Mouse (Mus musculus) heart, postnatal 0 days (tissue): ENCODE data around the gene Pgm2l1. TPM values are rescaled to one million over a fixed set of nuclear protein-coding genes. Genes with fewer than 3 reads are reported as not detected.

Experiments used
- ATAC-seq: fragments of 200-750 bp; cut with Nextera tagmentation; 2 replicates; pipeline ENCODE4 v1.8.0; 2017; ENCODE audit warnings: low read depth, moderate number of reproducible peaks, moderate library complexity; ENCODE audit not compliant: insufficient read depth
- DNase-seq: peaks from one replicate; pipeline ENCODE4 v3.0.0-alpha.2; 2016; ENCODE audit warnings: low spot score
- H3K27ac ChIP-seq: fragments of 300-500 bp; sonication (generic); 2 replicates; pipeline ENCODE4 v1.5.1; 2014; ENCODE audit warnings: low read depth, mild to moderate bottlenecking
- H3K27me3 ChIP-seq: fragments of 300-500 bp; sonication (generic); 2 replicates; pipeline ENCODE4 v1.6.1; 2014; ENCODE audit warnings: low read length, mixed read lengths; ENCODE audit not compliant: control insufficient read depth, insufficient read depth
- H3K36me3 ChIP-seq: fragments of 300-500 bp; sonication (generic); replicated peaks from 2 replicates; pipeline ENCODE4 v1.6.1; 2014; ENCODE audit warnings: low read length, mixed read lengths; ENCODE audit not compliant: control insufficient read depth, insufficient read depth
- H3K4me1 ChIP-seq: fragments of 300-500 bp; sonication (generic); 2 replicates; pipeline ENCODE4 v1.6.1; 2014; ENCODE audit warnings: antibody characterized with exemption; ENCODE audit not compliant: control insufficient read depth, insufficient read depth
- H3K4me2 ChIP-seq: fragments of 300-500 bp; sonication (generic); 2 replicates; pipeline ENCODE4 v1.6.1; 2014; ENCODE audit warnings: low read depth, mild to moderate bottlenecking, low read length, moderate library complexity
- H3K4me3 ChIP-seq: fragments of 300-500 bp; sonication (generic); 2 replicates; pipeline ENCODE4 v1.5.1; 2014; ENCODE audit warnings: low read depth, low read length
- H3K9ac ChIP-seq: fragments of 300-500 bp; sonication (generic); replicated peaks from 2 replicates; pipeline ENCODE4 v1.6.1; 2014; ENCODE audit warnings: low read depth, low read length, mixed read lengths
- H3K9me3 ChIP-seq: fragments of 300-500 bp; sonication (generic); replicated peaks from 2 replicates; pipeline ENCODE4 v1.6.1; 2016; ENCODE audit warnings: low read length; ENCODE audit not compliant: control insufficient read depth
- CTCF ChIP-seq: IDR thresholded peaks from 2 replicates; pipeline ENCODE4 v1.5.1; 2016; ENCODE audit warnings: antibody characterized with exemption, control low read depth, low read depth
- EP300 ChIP-seq: IDR thresholded peaks from 2 replicates; pipeline ENCODE4 v1.6.1; 2016; ENCODE audit warnings: antibody characterized with exemption, low read depth
- WGBS: fragments of 180-500 bp; shearing (Covaris S2); extraction: QIAGEN DNeasy Blood & Tissue Kit; methylation state at CpG from one replicate; pipeline ENCODE4 v1.1.7; 2014; 5-methylcytosine and 5-hydroxymethylcytosine counted together
- polyA plus RNA-seq: library from polyadenylated mRNA; unstranded; fragments of >200 nt; fragmentation: Nextera tagmentation; extraction: Ambion mirVana; gene quantifications from 2 replicates; pipeline ENCODE4 v1.2.1, GENCODE M21; 2015
- total RNA-seq: library from RNA; depleted of rRNA; stranded (reverse); fragments of >200 nt; gene quantifications from 2 replicates; pipeline ENCODE4 v1.2.3, GENCODE M21; 2014; ENCODE audit warnings: low replicate concordance; rRNA removed

Gene Pgm2l1
- total and polyA plus RNA-seq, 2 experiments from 2014 or later, result 0.56 to 3.5 TPM

DNA sequence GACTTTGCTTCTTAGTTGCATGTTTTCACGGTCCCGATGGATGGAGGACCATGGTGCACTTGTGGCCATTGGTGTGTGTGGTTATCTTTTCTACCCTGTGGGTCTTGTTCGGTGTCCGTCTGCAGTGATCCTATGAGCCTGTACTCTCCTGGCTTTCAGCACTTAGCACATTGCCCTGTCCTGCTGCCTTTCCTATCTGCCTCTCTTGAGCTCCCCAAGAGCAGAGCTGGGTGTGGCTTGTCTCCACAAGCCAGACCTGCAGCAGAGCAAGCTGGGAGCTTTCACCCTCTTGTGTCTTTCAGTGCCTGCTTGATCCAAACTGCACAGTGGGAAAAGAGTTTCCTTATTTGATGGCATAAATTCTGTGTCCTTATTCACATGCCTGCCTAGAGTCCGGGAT lies 90.3 kb downstream of the Pgm2l1 start:
- ATAC-seq (no peak), DNase-seq (no peak)
- Histone ChIP-seq H3K36me3 (peaks cover 24% of the 10 kb centered on the region; the same call in 1 of the 2 replicates), H3K4me1 (no peaks in the 10 kb centered on the region), H3K9me3 (no peaks in the 10 kb centered on the region), H3K4me3 (no peak overlapping the region), H3K27ac (no peak overlapping the region), H3K27me3 (no peaks in the 10 kb centered on the region), H3K9ac (no peak overlapping the region), H3K4me2 (no peak overlapping the region)
- no peak for TF ChIP-seq CTCF
- no peak for TF ChIP-seq EP300
- 56% methylated on average over 5 of the region's 5 CpGs for whole genome bisulfite sequencing

DNA sequence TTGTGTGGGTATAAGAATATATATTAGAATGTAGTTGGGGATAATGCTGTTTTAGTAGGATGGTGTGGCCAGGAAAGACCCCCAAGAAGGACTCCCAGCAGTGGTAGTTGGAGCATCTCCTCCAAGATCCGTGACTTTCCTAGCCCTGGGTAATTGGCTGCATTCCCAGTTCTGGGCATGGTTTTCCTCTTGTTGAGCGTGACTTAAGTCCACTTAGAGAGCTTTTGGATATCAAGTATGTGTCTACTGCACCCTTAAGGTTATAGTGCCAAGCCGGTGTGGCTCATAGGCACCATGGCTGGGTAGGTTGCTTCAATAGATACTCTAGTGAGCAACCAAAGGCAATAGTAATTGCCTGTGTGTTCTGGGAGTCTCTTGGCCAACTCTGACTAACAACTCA lies 96.5 kb downstream of the Pgm2l1 start:
- Histone ChIP-seq H3K27ac (no peak overlapping the region), H3K4me3 (no peak overlapping the region), H3K9ac (no peak overlapping the region), H3K9me3 (no peaks in the 10 kb centered on the region), H3K27me3 (no peaks in the 10 kb centered on the region), H3K4me2 (no peak overlapping the region), H3K36me3 (peaks cover 30% of the 10 kb centered on the region), H3K4me1 (no peaks in the 10 kb centered on the region)
- no peak for DNase-seq
- ATAC-seq, result no peak
- WGBS, result 23% methylated on average over 3 of the region's 3 CpGs
- no peak for TF ChIP-seq CTCF
- no peak for TF ChIP-seq EP300

DNA sequence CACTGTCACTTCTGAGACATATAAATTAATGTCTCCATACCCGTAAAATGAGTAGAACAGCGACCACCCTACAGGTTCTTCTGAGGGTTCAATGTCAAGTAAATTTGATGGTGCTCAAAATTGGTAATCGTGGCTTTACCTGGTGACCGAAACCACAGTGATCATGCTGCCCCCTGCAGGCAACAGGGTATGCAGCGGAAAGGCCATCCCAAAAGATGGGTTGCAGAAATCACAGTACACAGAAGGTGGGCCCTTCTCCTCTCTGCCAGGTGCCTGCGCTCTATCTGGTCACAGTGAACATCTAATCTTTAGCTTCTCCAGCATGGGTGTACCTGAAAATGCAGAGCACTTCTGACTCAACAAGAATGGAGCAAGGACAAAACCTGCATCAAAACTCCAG lies 98.3 kb downstream of the Pgm2l1 start:
- ATAC-seq, result no peak
- no peaks in the 10 kb centered on the region for H3K27me3 ChIP-seq
- peak; percentile 79 for TF ChIP-seq CTCF
- no peak for TF ChIP-seq EP300
- no peak for DNase-seq
- no peak overlapping the region for H3K9ac ChIP-seq
- H3K4me3 ChIP-seq, result no peak overlapping the region
- no peaks in the 10 kb centered on the region for H3K9me3 ChIP-seq
- no peaks in the 10 kb centered on the region for H3K4me1 ChIP-seq
- peaks cover 39% of the 10 kb centered on the region for H3K36me3 ChIP-seq
- no peak overlapping the region for H3K4me2 ChIP-seq
- 73% methylated on average over 6 of the region's 6 CpGs for WGBS
- no peak overlapping the region for H3K27ac ChIP-seq

DNA sequence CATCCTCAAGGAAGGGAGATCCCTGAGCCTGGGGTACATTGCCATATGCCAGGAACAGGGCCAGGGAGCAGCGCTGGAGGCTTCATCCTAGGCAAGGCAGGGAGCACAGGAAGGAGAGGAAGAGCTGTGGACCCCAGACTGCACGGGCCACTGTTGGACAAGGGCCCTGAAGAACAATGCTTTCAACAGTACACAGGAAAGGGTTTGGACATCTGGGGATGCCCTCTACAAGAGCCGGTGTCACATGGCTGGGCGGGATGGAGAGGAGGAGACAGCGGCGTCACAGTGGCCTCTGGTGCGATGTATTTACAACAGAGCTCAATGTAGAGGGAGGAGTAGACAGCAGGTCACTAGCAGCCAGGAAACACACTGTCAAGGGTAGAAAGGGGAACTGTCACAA lies 100.3 kb downstream of the Pgm2l1 start:
- Histone ChIP-seq H3K9ac (no peak overlapping the region), H3K9me3 (no peaks in the 10 kb centered on the region), H3K27ac (no peak overlapping the region), H3K4me1 (no peaks in the 10 kb centered on the region), H3K36me3 (peaks cover 56% of the 10 kb centered on the region), H3K27me3 (no peaks in the 10 kb centered on the region), H3K4me3 (no peak overlapping the region), H3K4me2 (no peak overlapping the region)
- DNase-seq (no peak), ATAC-seq (peak; percentile 51)
- 60% methylated on average over 7 of the region's 7 CpGs for WGBS
- TF ChIP-seq EP300 (no peak), CTCF (no peak)

Other genes starting within 250 kb of the Pgm2l1 start
- 11.0 and 11.5 TPM in 2 replicates for gene Rnf169, start 246.9 kb upstream of the Pgm2l1 start, total RNA-seq
- 2.1 and 2.3 TPM in 2 replicates for gene Rnf169, start 246.9 kb upstream of the Pgm2l1 start, polyA plus RNA-seq
- gene Chrdl2, start 221.2 kb upstream of the Pgm2l1 start, total RNA-seq, result not detected in 2 replicates
- 0.12 and 0.15 TPM in 2 replicates for gene Chrdl2, start 221.2 kb upstream of the Pgm2l1 start, polyA plus RNA-seq
- 6.6 and 21.0 TPM in 2 replicates for gene Pold3, start 105.8 kb upstream of the Pgm2l1 start, total RNA-seq
- gene Pold3, start 105.8 kb upstream of the Pgm2l1 start, polyA plus RNA-seq, result 14.6 and 15.2 TPM in 2 replicates
- 13.3 and 28.7 TPM in 2 replicates for gene Lipt2, start 68.1 kb upstream of the Pgm2l1 start, total RNA-seq
- gene Lipt2, start 68.1 kb upstream of the Pgm2l1 start, polyA plus RNA-seq, result 10.4 and 10.7 TPM in 2 replicates
- gene Kcne3, start 50.9 kb upstream of the Pgm2l1 start, total RNA-seq, result 0.99 and 33.0 TPM in 2 replicates
- 3.3 and 4.2 TPM in 2 replicates for gene Kcne3, start 50.9 kb upstream of the Pgm2l1 start, polyA plus RNA-seq
- 5.5 and 10.4 TPM in 2 replicates for gene P4ha3, start 58.1 kb downstream of the Pgm2l1 start, total RNA-seq
- 1.8 and 2.4 TPM in 2 replicates for gene P4ha3, start 58.1 kb downstream of the Pgm2l1 start, polyA plus RNA-seq
- gene C2cd3, start 144.8 kb downstream of the Pgm2l1 start, total RNA-seq, result 6.3 and 29.8 TPM in 2 replicates
- 5.5 and 6.0 TPM in 2 replicates for gene C2cd3, start 144.8 kb downstream of the Pgm2l1 start, polyA plus RNA-seq
- 80.3 and 90.4 TPM in 2 replicates for gene Ppme1, start 144.9 kb downstream of the Pgm2l1 start, total RNA-seq
- 44.6 and 48.7 TPM in 2 replicates for gene Ppme1, start 144.9 kb downstream of the Pgm2l1 start, polyA plus RNA-seq
- gene Ucp3, start 245.6 kb downstream of the Pgm2l1 start, total RNA-seq, result 0.12 and 15.6 TPM in 2 replicates
- gene Ucp3, start 245.6 kb downstream of the Pgm2l1 start, polyA plus RNA-seq, result 17.6 and 23.3 TPM in 2 replicates